Mouse (Mus musculus) CH12.LX (cell line): Measurements from ENCODE around the gene Eps8. TPM values are rescaled to one million over a fixed set of nuclear protein-coding genes. Genes with fewer than 3 reads are reported as not detected.

ENCODE experiments used
- DNase-seq: peaks from one replicate; pipeline ENCODE4 v3.0.0-alpha.2; 2013; ENCODE audit errors: extremely low read depth
- H3K27ac ChIP-seq: 2 replicates; pipeline ENCODE4 v1.5.1; 2012; ENCODE audit warnings: low read depth, mild to moderate bottlenecking, control low read depth, moderate library complexity; ENCODE audit not compliant: insufficient read depth
- H3K27me3 ChIP-seq: replicated peaks from 2 replicates; pipeline ENCODE3; 2012; ENCODE audit warnings: inconsistent platforms
- H3K36me3 ChIP-seq, 2 experiments: replicated peaks in 1 of 2; 2 replicates each; pipeline versions ENCODE3 to v1.6.1; 2012; ENCODE audit warnings: inconsistent platforms in 1 of 2, low read length in 1 of 2, mild to moderate bottlenecking in 1 of 2, mixed read lengths in 1 of 2, moderate library complexity in 1 of 2; ENCODE audit not compliant: control insufficient read depth in 1 of 2, insufficient read depth in 1 of 2
- H3K4me1 ChIP-seq, 2 experiments: 2 replicates each; pipeline ENCODE4 v1.6.1; 2012; ENCODE audit warnings: inconsistent platforms in 1 of 2, moderate library complexity in 1 of 2; ENCODE audit not compliant: insufficient read depth in 2 of 2, control insufficient read depth in 1 of 2
- H3K4me2 ChIP-seq: 2 replicates; pipeline ENCODE4 v1.6.1; 2012; ENCODE audit warnings: low read depth, mild to moderate bottlenecking, control low read depth; ENCODE audit not compliant: poor library complexity, insufficient read depth, severe bottlenecking
- H3K4me3 ChIP-seq, 3 experiments: fragments of 150-350 bp in 1 of 3; sonication (generic) in 1 of 3; replicated peaks in 1 of 3; 2 replicates each; pipeline versions ENCODE3 to v1.5.1; 2011 to 2012; ENCODE audit warnings: low read depth in 2 of 3, low read length in 2 of 3, mild to moderate bottlenecking in 2 of 3, moderate library complexity in 2 of 3, control low read depth in 1 of 3, improper control_type of control experiment in 1 of 3, inconsistent platforms in 1 of 3, mixed read lengths in 1 of 3; ENCODE audit not compliant: poor library complexity in 1 of 3
- H3K79me2 ChIP-seq: replicated peaks from 2 replicates; pipeline ENCODE4 v1.6.1; 2012; ENCODE audit warnings: mild to moderate bottlenecking, moderate library complexity; ENCODE audit not compliant: control insufficient read depth, poor library complexity, insufficient read depth, severe bottlenecking; ENCODE audit errors: extremely low read depth
- H3K9ac ChIP-seq: 2 replicates; pipeline ENCODE4 v1.6.1; 2012; ENCODE audit warnings: low read depth, mild to moderate bottlenecking, control low read depth, moderate library complexity; ENCODE audit not compliant: insufficient read depth
- H3K9me3 ChIP-seq: replicated peaks from 2 replicates; pipeline ENCODE3; 2012; ENCODE audit warnings: low read length, inconsistent platforms, mixed read lengths
- CHD1 ChIP-seq: IDR thresholded peaks from 2 replicates; pipeline ENCODE4 v1.6.1; 2012; ENCODE audit warnings: low read depth, low read length, improper control_type of control experiment, inconsistent platforms
- CHD2 ChIP-seq: IDR thresholded peaks from 2 replicates; pipeline ENCODE4 v1.6.1; 2011; ENCODE audit warnings: low read length, improper control_type of control experiment
- CTCF ChIP-seq, 2 experiments: IDR thresholded peaks in 1 of 2; conservative IDR thresholded peaks in 1 of 2; 2 replicates each; pipeline ENCODE4 v1.5.1; 2011 to 2012; ENCODE audit warnings: low read depth in 2 of 2, low read length in 2 of 2, improper control_type of control experiment in 1 of 2, inconsistent platforms in 1 of 2, mild to moderate bottlenecking in 1 of 2, moderate library complexity in 1 of 2
- ELF1 ChIP-seq: IDR thresholded peaks from 2 replicates; pipeline ENCODE4 v1.6.1; 2014; ENCODE audit warnings: low read depth, mild to moderate bottlenecking, inconsistent platforms, low read length, improper control_type of control experiment
- EP300 ChIP-seq: IDR thresholded peaks from 2 replicates; pipeline ENCODE4 v1.6.1; 2011; ENCODE audit warnings: low read length, improper control_type of control experiment
- ETS1 ChIP-seq: conservative IDR thresholded peaks from 2 replicates; pipeline ENCODE4 v1.6.1; 2012; ENCODE audit warnings: low read depth, mild to moderate bottlenecking, inconsistent platforms, low read length, improper control_type of control experiment, moderate library complexity
- HCFC1 ChIP-seq: IDR thresholded peaks from 2 replicates; pipeline ENCODE4 v1.6.1; 2012; ENCODE audit warnings: low read depth, mild to moderate bottlenecking, inconsistent platforms, low read length, improper control_type of control experiment
- IRF4 ChIP-seq: IDR thresholded peaks from 2 replicates; pipeline ENCODE4 v1.6.1; 2014; ENCODE audit warnings: low read depth, mild to moderate bottlenecking, inconsistent platforms, low read length, improper control_type of control experiment
- JUN ChIP-seq: IDR thresholded peaks from 2 replicates; pipeline ENCODE4 v1.6.1; 2011; ENCODE audit warnings: low read depth, mild to moderate bottlenecking, low read length, improper control_type of control experiment, moderate library complexity; ENCODE audit not compliant: insufficient read depth
- JUND ChIP-seq: conservative IDR thresholded peaks from 2 replicates; pipeline ENCODE4 v1.6.1; 2011; ENCODE audit warnings: low read depth, low read length, improper control_type of control experiment
- KAT2A ChIP-seq: IDR thresholded peaks from 2 replicates; pipeline ENCODE4 v1.6.1; 2012; ENCODE audit warnings: low read length, improper control_type of control experiment, inconsistent platforms; ENCODE audit not compliant: insufficient replicate concordance
- MAFK ChIP-seq: IDR thresholded peaks from 2 replicates; pipeline ENCODE4 v1.6.1; 2011; ENCODE audit warnings: low read length, improper control_type of control experiment; ENCODE audit not compliant: insufficient replicate concordance
- MAX ChIP-seq: IDR thresholded peaks from 2 replicates; pipeline ENCODE4 v1.6.1; 2011; ENCODE audit warnings: low read length, improper control_type of control experiment
- MEF2A ChIP-seq: IDR thresholded peaks from 2 replicates; pipeline ENCODE4 v1.6.1; 2014; ENCODE audit warnings: low read depth, mild to moderate bottlenecking, inconsistent platforms, low read length, improper control_type of control experiment, borderline replicate concordance
- MXI1 ChIP-seq: IDR thresholded peaks from 2 replicates; pipeline ENCODE4 v1.6.1; 2011; ENCODE audit warnings: mild to moderate bottlenecking, low read depth, low read length, improper control_type of control experiment
- NELFE ChIP-seq: IDR thresholded peaks from 2 replicates; pipeline ENCODE4 v1.6.1; 2011; ENCODE audit warnings: low read depth, low read length, improper control_type of control experiment
- PAX5 ChIP-seq: IDR thresholded peaks from 2 replicates; pipeline ENCODE4 v1.6.1; 2012; ENCODE audit warnings: low read length, inconsistent platforms, mixed read lengths
- POLR2A ChIP-seq: IDR thresholded peaks from 2 replicates; pipeline ENCODE4 v1.6.1; 2011; ENCODE audit warnings: low read depth, mild to moderate bottlenecking, improper control_type of control experiment, low read length
- POLR2AphosphoS2 ChIP-seq: IDR thresholded peaks from 2 replicates; pipeline ENCODE4 v1.6.1; 2011; ENCODE audit warnings: low read depth, low read length, improper control_type of control experiment
- RAD21 ChIP-seq: IDR thresholded peaks from 2 replicates; pipeline ENCODE4 v1.6.1; 2011; ENCODE audit warnings: low read depth, mild to moderate bottlenecking, low read length, improper control_type of control experiment, moderate library complexity
- SMC3 ChIP-seq: IDR thresholded peaks from 2 replicates; pipeline ENCODE4 v1.6.1; 2011; ENCODE audit warnings: low read depth, low read length, improper control_type of control experiment
- TBP ChIP-seq: conservative IDR thresholded peaks from 2 replicates; pipeline ENCODE4 v1.6.1; 2011; ENCODE audit warnings: low read depth, low read length, improper control_type of control experiment
- TCF12 ChIP-seq: IDR thresholded peaks from 2 replicates; pipeline ENCODE4 v1.6.1; 2014; ENCODE audit warnings: low read depth, mild to moderate bottlenecking, inconsistent platforms, low read length, improper control_type of control experiment
- USF2 ChIP-seq: conservative IDR thresholded peaks from 2 replicates; pipeline ENCODE4 v1.6.1; 2011; ENCODE audit warnings: low read depth, low read length, improper control_type of control experiment
- ZKSCAN1 ChIP-seq: IDR thresholded peaks from 2 replicates; pipeline ENCODE4 v1.6.1; 2012; ENCODE audit warnings: low read depth, inconsistent platforms, low read length, improper control_type of control experiment, borderline replicate concordance
- ZMIZ1 ChIP-seq: IDR thresholded peaks from 2 replicates; pipeline ENCODE4 v1.6.1; 2012; ENCODE audit warnings: low read depth, mild to moderate bottlenecking, inconsistent platforms, low read length, improper control_type of control experiment
- ZNF384 ChIP-seq: IDR thresholded peaks from 2 replicates; pipeline ENCODE4 v1.6.1; 2012; ENCODE audit warnings: low read depth, low read length, improper control_type of control experiment, inconsistent platforms
- dilution Hi-C: fragments of 300-500 bp; cut with MboI; formaldehyde crosslinking; loops from 2 replicates; pipeline ENCODE4 v1.14.3; 2020; ENCODE audit warnings: low sequenced_read_pairs; ENCODE audit not compliant: extremely low pct_unique_long_range_greater_than_20kb, extremely low pct_ligation_motif_present
- in situ Hi-C: fragments of 300-500 bp; cut with MboI; formaldehyde crosslinking; loops from 3 replicates; pipeline ENCODE4 v1.14.3; 2019; ENCODE audit warnings: low sequenced_read_pairs, low pct_ligation_motif_present, low pct_unique_long_range_greater_than_20kb, mixed read lengths
- polyA plus RNA-seq: library from polyadenylated mRNA; unstranded; fragments of >175 nt; gene quantifications from 2 replicates; pipeline ENCODE4 v1.2.1, GENCODE M21; 2012; ENCODE audit warnings: low read depth; ENCODE audit not compliant: insufficient read length
- total RNA-seq, 2 experiments: library from RNA; depleted of rRNA; stranded (reverse); fragments of 300-350 nt in 1 of 2; fragments of >200 nt in 1 of 2; gene quantifications; 2 replicates each; pipeline ENCODE4 v1.2.3; 2012 to 2014

The Eps8 gene
- total and polyA plus RNA-seq, 3 experiments, result 2.2 to 7.4 (median 2.2) TPM

DNA sequence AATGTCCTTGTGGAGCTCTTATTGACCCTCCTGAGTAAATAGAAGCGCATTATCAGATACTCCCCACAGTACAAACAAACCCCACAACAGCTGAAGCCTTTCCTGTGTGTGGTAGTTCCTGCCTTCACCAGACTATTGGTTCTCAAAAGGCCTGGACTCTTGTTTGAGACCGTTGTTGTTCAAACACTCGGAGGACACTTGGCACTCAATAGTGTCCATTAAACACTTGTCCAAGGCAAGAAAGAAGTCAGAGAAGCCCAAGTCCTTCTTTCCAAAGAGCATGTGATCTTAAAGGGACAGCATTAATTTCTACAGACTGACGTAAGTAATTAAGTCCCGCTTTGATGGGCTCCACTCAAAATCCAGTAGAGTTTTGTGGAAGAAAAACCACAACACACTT lies 113.9 kb downstream of the Eps8 start:
- dilution Hi-C loops, result no loop called here
- Histone ChIP-seq H3K79me2 (no peaks in the 10 kb centered on the region), H3K4me2 (peak overlapping the region; percentile 23; the same call in 1 of the 2 replicates), H3K27ac (no peak overlapping the region), H3K9me3 (peaks cover 10% of the 10 kb centered on the region), H3K4me1 (peaks cover 14 to 50% of the 10 kb centered on the region in 2 experiments), H3K27me3 (no peaks in the 10 kb centered on the region), H3K4me3 (no peak overlapping the region), H3K9ac (no peak overlapping the region), H3K36me3 (peaks cover 0 to 3% of the 10 kb centered on the region in 2 experiments)
- in situ Hi-C loops, result no loop called here
- TF ChIP-seq JUND (no peak), MAFK (0 out of 2 replicates have a peak, but pooled peaks have one; percentile 6)
- no peak for DNase-seq

DNA sequence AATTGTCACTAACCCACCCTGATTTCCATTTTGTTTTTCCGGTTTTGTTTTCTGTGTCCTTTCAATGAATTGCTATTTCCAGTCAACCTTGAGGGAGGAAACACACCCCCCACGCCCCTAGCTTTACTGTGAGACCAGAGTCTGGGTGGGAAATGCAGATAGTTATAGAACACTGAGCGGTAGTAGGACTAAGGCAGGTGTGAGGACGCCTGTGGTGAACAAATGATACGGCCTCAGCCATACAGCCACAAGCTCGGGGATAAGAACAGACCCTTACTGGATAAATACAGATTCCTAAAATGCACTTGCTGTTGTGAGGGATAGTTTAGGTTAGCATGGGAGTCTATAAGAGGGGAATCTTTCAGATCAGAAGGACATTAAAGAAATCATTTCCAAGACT lies 114.3 kb downstream of the Eps8 start:
- H3K4me3 ChIP-seq, result no peak overlapping the region
- no peaks in the 10 kb centered on the region for H3K79me2 ChIP-seq
- no peak overlapping the region for H3K9ac ChIP-seq
- peaks cover 14 to 50% of the 10 kb centered on the region in 2 experiments for H3K4me1 ChIP-seq
- TF ChIP-seq PAX5 (no peak), EP300 (no peak), CHD1 (no peak), MEF2A (no peak), ELF1 (no peak), JUN (no peak), JUND (no peak)
- H3K27ac ChIP-seq, result no peak overlapping the region
- no peaks in the 10 kb centered on the region for H3K27me3 ChIP-seq
- in situ Hi-C loops, result no loop called here
- peaks cover 0 to 4% of the 10 kb centered on the region in 2 experiments for H3K36me3 ChIP-seq
- no peak overlapping the region for H3K4me2 ChIP-seq
- DNase-seq, result no peak
- dilution Hi-C loops, result no loop called here
- H3K9me3 ChIP-seq, result peaks cover 7% of the 10 kb centered on the region

DNA sequence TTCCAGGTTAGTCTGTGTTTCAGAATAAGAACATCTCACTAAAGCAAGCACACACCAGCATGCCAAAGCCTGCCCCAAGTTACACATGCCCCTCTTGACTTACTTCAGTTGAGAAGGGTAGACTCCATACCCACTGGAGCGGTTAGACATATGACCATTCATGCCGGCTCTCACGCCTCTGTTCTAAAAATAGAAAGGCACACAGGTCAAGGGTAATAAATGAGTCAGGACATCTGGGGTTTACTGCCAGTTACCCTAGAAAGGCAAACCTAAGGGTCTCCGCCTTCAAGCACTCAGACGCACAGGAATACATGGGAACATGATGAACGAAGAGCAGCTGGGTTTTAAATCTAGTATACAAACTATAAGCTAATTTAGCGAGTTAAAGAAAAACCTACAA lies 115.5 kb downstream of the Eps8 start:
- no peak for DNase-seq
- no peak overlapping the region for H3K4me3 ChIP-seq
- in situ Hi-C loops (no loop called here), dilution Hi-C loops (no loop called here)
- H3K4me1 ChIP-seq, result peaks cover 14 to 50% of the 10 kb centered on the region in 2 experiments
- peak overlapping the region; percentile 21; the same call in 1 of the 2 replicates for H3K4me2 ChIP-seq
- no peaks in the 10 kb centered on the region for H3K9me3 ChIP-seq
- H3K27ac ChIP-seq, result no peak overlapping the region
- H3K36me3 ChIP-seq, result peaks cover 0 to 4% of the 10 kb centered on the region in 2 experiments
- H3K9ac ChIP-seq, result no peak overlapping the region
- H3K27me3 ChIP-seq, result no peaks in the 10 kb centered on the region
- H3K79me2 ChIP-seq, result no peaks in the 10 kb centered on the region
- TF ChIP-seq ETS1 (peak; percentile 54; the same call in 1 of the 2 replicates), IRF4 (peak; percentile 62), MXI1 (no peak), ZKSCAN1 (no peak), SMC3 (no peak), CHD1 (no peak), ZNF384 (no peak), TBP (no peak), RAD21 (no peak), JUND (peak; percentile 59; the same call in 1 of the 2 replicates), MAX (no peak), NELFE (no peak), USF2 (no peak), ZMIZ1 (no peak), CTCF (conservative IDR thresholded peaks at IDR 0.05 in 1 of 2, IDR thresholded peaks at IDR 0.05 in 1 of 2; ENCODE audit: low read depth in 2 of 2, low read length in 2 of 2) (no peak), POLR2A (no peak), HCFC1 (no peak), POLR2AphosphoS2 (no peak), ELF1 (no peak), JUN (peak; percentile 45; the same call in 1 of the 2 replicates), TCF12 (peak; percentile 46; the same call in 1 of the 2 replicates), KAT2A (no peak), CHD2 (0 out of 2 replicates have a peak, but pooled peaks have one; percentile 29)
